Mouse (Mus musculus) cortical plate, adult 2 months (tissue): ENCODE results near the gene Eng.

Experiments
- CTCF ChIP-seq: fragments of 200-500 bp; IDR thresholded peaks from 2 replicates; pipeline ENCODE4 v1.5.1; 2011; ENCODE audit warnings: mild to moderate bottlenecking, control low read depth, low read length; ENCODE audit not compliant: insufficient read depth; ENCODE audit errors: extremely low read depth
- POLR2A ChIP-seq: fragments of 200-500 bp; IDR thresholded peaks from 2 replicates; pipeline ENCODE4 v1.6.1; 2011; ENCODE audit warnings: mild to moderate bottlenecking, low read length, control low read depth; ENCODE audit not compliant: insufficient read depth; ENCODE audit errors: extremely low read depth

DNA sequence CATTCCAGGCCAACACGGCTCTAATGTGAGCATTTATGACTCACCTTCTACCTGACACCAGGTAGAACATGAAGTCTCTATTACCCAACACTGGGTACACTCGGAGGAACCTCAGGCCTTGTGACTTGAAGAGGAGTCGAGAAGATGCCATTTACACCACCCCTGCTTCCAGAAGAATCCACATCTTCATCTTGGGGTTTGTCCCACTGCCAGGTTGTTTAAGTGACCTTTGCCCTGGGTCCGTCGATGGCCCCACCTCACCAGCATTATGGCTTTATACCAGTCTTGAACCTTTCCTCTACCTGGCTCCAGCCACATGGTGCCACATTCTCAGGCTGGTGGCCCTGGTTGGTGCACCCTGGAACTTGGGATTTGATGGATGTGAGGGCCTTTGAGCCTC lies 49.1 kb upstream of the Eng start:
- TF ChIP-seq POLR2A: no peak
- TF ChIP-seq CTCF: no peak
